Mouse (Mus musculus) right cerebral cortex, adult 2 months (tissue): ENCODE results near the gene Olfr424.

Experiments used
- DNase-seq, 2 experiments: peaks; one replicate each; pipeline ENCODE4 v3.0.0; 2021 to 2022; ENCODE audit warnings: low spot score in 2 of 2

Olfr424 gene

DNA sequence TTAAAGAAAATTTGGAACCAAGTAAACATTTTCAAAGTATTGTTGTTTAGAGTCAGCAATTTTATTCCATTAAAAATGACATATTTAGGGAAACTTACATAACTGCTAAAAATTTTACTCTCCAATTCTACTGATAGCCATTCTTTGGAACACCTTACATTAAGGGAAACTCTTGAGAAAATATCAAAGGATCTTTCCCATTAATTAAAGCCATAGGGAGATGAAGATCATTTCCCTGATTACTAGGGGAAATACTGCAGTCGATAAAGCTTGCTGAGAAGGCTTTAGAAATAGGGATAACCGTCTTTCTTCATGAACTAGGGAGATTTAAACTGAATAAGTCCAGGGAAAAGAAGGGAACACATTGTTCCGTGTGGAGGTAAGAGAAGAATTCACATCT, at the start of gene Olfr424:
Gene Olfr424, plus strand, starts transcription at position 301 of the 400 bp plus-strand sequence.
- no peak for DNase-seq

- no peak for DNase-seq
Observed at GRCm38 (mm10) chr1:174084031-174084430, 47.3 kb upstream of the Olfr424 start, which contains the start of gene Olfr429. Gene Olfr429, plus strand, starts transcription at chr1:174084331.

DNA sequence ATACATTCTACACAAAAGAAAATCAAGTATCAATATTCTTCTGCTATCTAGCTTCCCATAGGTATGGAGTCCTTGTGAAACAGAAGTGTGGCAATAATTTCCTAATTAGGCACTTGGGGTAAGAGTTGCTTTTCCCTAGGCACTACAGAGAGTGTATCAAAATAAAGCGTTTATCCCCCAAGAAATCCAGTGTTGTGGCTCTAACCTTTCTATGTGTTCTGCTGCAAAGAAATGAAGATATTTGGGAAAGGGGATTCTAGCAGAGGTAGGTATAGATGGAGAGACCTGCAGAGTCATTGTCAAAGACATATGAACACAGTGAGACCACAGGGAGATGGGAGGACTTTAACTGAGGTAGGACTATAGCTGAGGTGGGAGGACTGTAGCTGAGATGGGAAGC, 34.7 kb upstream of the Olfr424 start, which contains the start of gene Olfr427:
Gene Olfr427, plus strand, starts transcription at position 301 of the 400 bp plus-strand sequence.
- no peak for DNase-seq

GRCm38 (mm10) chr1:174103735-174104134, 27.6 kb upstream of the Olfr424 start:
- no peak for DNase-seq

DNA sequence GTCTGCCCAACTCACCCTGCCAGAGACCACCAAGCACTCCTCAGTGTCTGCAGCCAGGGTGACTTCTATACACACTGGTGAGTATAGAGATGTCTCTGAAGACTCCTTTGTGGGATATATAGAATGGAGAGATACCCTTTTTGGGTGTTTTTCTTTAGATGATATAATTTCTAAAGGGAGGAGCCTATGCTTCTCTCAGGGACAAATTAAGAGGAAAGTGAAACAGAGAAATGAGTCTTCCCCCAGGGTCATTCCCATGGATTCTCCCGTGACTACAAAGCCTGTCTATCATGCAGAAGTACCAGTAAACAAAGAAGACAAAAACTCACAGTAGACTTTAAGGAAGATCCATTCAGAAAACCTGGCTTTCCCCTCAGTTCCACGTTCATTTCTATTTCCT, 10.3 kb upstream of the Olfr424 start, which contains the start of gene Olfr231:
Gene Olfr231, minus strand, starts transcription at position 101 of the 400 bp plus-strand sequence.
- DNase-seq, result no peak

DNA sequence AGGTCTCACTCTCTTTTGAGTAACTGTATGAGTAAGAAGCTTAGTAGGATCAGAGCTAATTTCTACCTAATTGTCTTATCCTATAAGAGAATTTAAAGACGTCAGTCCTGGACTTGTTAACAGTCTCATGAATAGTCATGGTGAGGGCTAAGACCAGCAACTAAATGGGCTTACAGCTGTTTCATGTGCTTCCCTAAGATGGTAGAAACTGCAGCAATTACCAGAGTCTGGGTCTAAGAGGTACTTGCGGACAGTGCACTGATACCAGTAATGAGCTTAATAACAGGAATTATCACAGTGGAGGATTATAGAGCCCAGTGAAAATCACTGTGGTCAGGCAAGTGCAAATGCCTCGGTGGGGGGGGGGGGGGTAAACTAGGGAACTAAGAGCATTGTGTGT, 682 bp downstream of the Olfr424 start:
- no peak for DNase-seq

GRCm38 (mm10) chr1:174141384-174141783, 10.1 kb downstream of the Olfr424 start:
- DNase-seq, result no peak

GRCm38 (mm10) chr1:174146696-174147095, 15.4 kb downstream of the Olfr424 start:
- DNase-seq, result no peak

- DNase-seq, result no peak
Observed at GRCm38 (mm10) chr1:174149289-174149688, 18.0 kb downstream of the Olfr424 start.

DNA sequence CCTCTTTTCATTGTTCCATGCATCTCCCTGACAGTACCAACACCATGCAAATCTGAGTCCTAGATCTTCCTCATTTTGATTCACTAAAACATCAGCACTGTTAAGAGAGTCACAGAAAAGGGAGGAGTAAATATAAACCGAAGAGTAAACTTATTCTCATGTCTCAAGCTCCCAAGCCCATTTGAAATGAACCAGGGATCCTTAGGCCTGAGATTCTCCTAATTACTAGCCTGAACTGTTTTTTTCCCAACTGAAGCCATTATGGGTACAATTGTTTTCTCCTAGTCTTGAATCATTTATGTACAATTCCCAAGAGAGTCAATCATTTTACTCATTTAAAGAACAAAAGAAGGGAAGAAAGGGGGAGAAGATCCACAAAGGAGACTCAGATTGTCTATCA, 24.0 kb downstream of the Olfr424 start, which contains the start of gene Olfr420:
Gene Olfr420, plus strand, starts transcription at position 301 of the 400 bp plus-strand sequence.
- no peak for DNase-seq

- DNase-seq, result no peak
Observed at GRCm38 (mm10) chr1:174157622-174158021, 26.3 kb downstream of the Olfr424 start.

DNA sequence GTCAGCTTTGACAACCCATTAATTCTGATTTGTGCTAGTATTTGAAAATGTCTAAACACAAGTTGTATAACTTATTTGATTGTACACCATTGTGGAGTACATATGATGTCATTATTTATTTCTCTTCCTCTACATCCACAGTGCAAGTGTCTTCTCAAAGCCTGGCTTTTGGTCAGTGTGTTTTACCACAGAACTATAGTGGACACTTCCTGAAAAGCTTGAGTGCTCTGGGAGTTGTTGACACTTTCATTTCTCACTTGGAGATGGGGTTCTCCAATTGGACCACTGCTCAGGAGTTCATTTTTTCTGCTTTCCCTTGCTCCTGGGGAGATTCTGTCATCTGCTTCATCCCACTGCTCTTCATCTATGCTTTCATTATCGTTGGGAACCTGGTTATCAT, 27.2 kb downstream of the Olfr424 start:
- no peak for DNase-seq

DNA sequence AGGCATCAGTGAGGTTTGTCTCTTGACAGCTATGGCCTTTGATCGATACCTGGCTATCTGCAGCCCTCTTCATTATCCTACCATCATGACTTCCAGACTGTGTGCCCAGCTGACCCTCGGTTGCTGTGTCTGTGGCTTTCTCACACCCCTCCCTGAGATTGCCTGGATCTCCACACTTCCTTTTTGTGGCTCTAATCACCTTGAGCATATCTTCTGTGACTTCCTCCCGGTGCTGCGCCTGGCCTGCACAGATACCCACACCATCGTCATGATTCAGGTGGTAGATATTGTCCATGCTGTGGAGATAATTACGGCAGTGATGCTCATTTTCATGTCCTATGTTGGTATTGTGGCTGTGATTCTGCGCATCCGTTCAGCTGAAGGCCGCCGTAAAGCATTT, 27.8 kb downstream of the Olfr424 start:
- DNase-seq, result no peak

GRCm38 (mm10) chr1:174169024-174169423, 37.7 kb downstream of the Olfr424 start:
- no peak for DNase-seq

DNA sequence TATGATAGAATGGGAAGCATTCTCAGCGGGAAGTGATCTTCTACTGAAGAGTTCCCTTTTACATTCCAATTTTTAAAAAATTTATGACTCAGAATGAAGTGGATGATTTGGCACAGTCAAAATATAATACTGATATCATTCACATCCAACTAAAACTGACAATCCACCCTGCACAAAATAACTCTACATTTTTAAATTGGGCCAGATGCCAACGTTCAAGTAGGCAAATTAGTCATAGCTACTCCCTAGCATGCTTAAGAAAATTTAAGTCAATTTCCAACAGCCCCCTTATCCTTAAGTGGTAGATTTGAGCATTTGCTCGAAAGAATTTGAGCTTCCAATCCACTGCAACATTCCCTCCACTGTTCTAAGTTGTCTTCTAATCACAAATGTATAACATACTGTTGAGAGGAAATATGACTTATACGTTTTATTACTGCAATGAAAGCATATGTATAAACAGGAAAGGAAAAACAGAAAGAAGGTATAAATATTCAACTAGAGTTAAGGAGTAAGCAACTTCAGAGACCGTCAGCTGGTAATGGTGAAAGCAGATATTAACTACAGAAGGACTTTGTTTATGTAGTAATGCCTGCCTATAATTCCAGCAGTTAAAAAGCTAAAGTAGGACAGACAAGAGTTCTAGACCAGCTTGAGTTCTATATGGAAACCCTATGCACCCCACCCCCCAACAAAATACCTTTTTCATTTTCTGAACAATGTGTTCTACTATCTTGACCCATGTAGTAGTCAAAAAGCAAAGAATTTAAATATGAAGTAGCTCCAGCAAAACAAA, 39.6 kb downstream of the Olfr424 start:
- no peak for DNase-seq

- DNase-seq, result no peak
Observed at GRCm38 (mm10) chr1:174171537-174171936, 40.2 kb downstream of the Olfr424 start.

GRCm38 (mm10) chr1:174172605-174173004, 41.3 kb downstream of the Olfr424 start, which contains the start of gene Spta1:
Gene Spta1, plus strand, starts transcription at chr1:174172776.
- DNase-seq, result no peak
